Mouse (Mus musculus): ENCODE results near the gene D6Ertd527e.

- no peak for TF ChIP-seq POLR2A (IDR thresholded peaks at IDR 0.05; ENCODE audit: low read depth, low read length)
- no peak for TF ChIP-seq CTCF (IDR thresholded peaks at IDR 0.05; ENCODE audit: extremely low read depth, insufficient read length, insufficient replicate concordance, low read depth, low read length)
Observed at GRCm38 (mm10) chr6:87103314-87103713, 1.2 kb upstream of the D6Ertd527e start.
